Mouse (Mus musculus) ES-Bruce4 (cell line): ENCODE measurements at regions not wholly inside any gene's neighbourhood (a gene's known extent, or its start where the extent isn't known, plus 50 kb on each side); places are given as distances from the start of the nearest gene placed in this dataset.

Experiments
- CTCF ChIP-seq: IDR thresholded peaks from one replicate; pipeline ENCODE4 v1.8.1; 2011; ENCODE audit warnings: low read depth, low read length
- EP300 ChIP-seq: IDR thresholded peaks from 2 replicates; pipeline ENCODE4 v1.6.1; 2011; ENCODE audit warnings: low read depth, low read length; ENCODE audit not compliant: insufficient read depth
- POLR2A ChIP-seq: IDR thresholded peaks from one replicate; pipeline ENCODE4 v1.8.1; 2011; ENCODE audit warnings: low read length; ENCODE audit not compliant: insufficient read depth

DNA sequence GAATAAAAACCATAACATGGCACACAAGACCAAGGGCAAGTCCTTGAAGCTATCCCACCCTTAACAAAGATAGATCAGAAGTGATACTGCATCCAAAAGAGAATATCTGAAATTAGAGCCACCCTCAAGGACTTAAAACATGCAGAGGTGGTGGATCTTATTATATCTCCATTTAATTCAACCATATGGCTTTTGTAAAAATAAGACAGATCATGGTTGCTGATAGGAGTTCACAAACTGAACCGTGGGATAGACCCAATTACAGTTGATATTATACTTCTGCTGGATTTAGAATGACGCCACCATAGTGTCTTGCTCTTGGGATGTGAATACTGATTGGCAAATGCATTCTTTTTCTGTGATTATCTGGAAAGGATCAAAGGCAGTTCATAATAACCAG, 84.5 kb upstream of the F13a1 start:
- TF ChIP-seq CTCF = no peak
- no peak for TF ChIP-seq POLR2A
- TF ChIP-seq EP300 = no peak
